Mouse (Mus musculus): ENCODE results near the gene Cttnbp2. TPM values are rescaled to one million over a fixed set of nuclear protein-coding genes. Genes with fewer than 3 reads are reported as not detected.

Cttnbp2 gene
- 100 to 1,000 TPM in 2 of 4 experiments, 10 to 100 TPM in 2; 87.0 to 196 (median 107) TPM for total RNA-seq (2022)

GRCm38 (mm10) chr6:18514480-18515352 is at the start of gene Cttnbp2:
Cttnbp2 (minus strand) TSS chr6:18514843.
- DNase-seq = peak; percentile 61

- DNase-seq = no peak
Measured at GRCm38 (mm10) chr6:18559019-18559418, 44.4 kb upstream of the Cttnbp2 start.

GRCm38 (mm10) chr6:18547516-18548465 is 33.1 kb upstream of the Cttnbp2 start:
- no peak for DNase-seq

GRCm38 (mm10) chr6:18543878-18544277 is 29.2 kb upstream of the Cttnbp2 start:
- DNase-seq = no peak

- DNase-seq = no peak
Measured at GRCm38 (mm10) chr6:18540396-18540795, 25.8 kb upstream of the Cttnbp2 start.

GRCm38 (mm10) chr6:18530394-18530793 is 15.8 kb upstream of the Cttnbp2 start:
- no peak for DNase-seq

GRCm38 (mm10) chr6:18517626-18518025 is 3.0 kb upstream of the Cttnbp2 start:
- no peak for DNase-seq

GRCm38 (mm10) chr6:18513611-18514473 is 801 bp downstream of the Cttnbp2 start:
- no peak for DNase-seq

- DNase-seq = no peak
Measured at GRCm38 (mm10) chr6:18511886-18512285, 2.8 kb downstream of the Cttnbp2 start.

- DNase-seq = no peak
Measured at GRCm38 (mm10) chr6:18508036-18508435, 6.6 kb downstream of the Cttnbp2 start.

GRCm38 (mm10) chr6:18499833-18500232 is 14.8 kb downstream of the Cttnbp2 start:
- no peak for DNase-seq

- DNase-seq = no peak
Measured at GRCm38 (mm10) chr6:18492977-18493376, 21.7 kb downstream of the Cttnbp2 start.

GRCm38 (mm10) chr6:18492248-18492901 is 22.3 kb downstream of the Cttnbp2 start:
- DNase-seq = no peak

GRCm38 (mm10) chr6:18485087-18485486 is 29.6 kb downstream of the Cttnbp2 start:
- no peak for DNase-seq

- DNase-seq = no peak
Measured at GRCm38 (mm10) chr6:18484061-18484460, 30.6 kb downstream of the Cttnbp2 start.

GRCm38 (mm10) chr6:18482546-18482945 is 32.1 kb downstream of the Cttnbp2 start:
- no peak for DNase-seq

GRCm38 (mm10) chr6:18481781-18482180 is 32.9 kb downstream of the Cttnbp2 start:
- DNase-seq = peak; percentile 63

GRCm38 (mm10) chr6:18477313-18477930 is 37.2 kb downstream of the Cttnbp2 start:
- no peak for DNase-seq

- DNase-seq = no peak
Measured at GRCm38 (mm10) chr6:18474983-18475382, 39.7 kb downstream of the Cttnbp2 start.

- no peak for DNase-seq
Measured at GRCm38 (mm10) chr6:18474541-18474940, 40.1 kb downstream of the Cttnbp2 start.

- no peak for DNase-seq
Measured at GRCm38 (mm10) chr6:18469206-18469605, 45.4 kb downstream of the Cttnbp2 start.

Data from adrenal gland, adult 8-10 months (tissue).